Mouse (Mus musculus): ENCODE measurements at regions not wholly inside any gene's neighbourhood (a gene's known extent, or its start where the extent isn't known, plus 50 kb on each side); places are given as distances from the start of the nearest gene placed in this dataset.

- Histone ChIP-seq H3K9me3 (no peaks in the 10 kb centered on the region), H3K36me3 (no peaks in the 10 kb centered on the region), H3K4me3 (no peak overlapping the region), H3K4me1 (replicated peaks) (peaks cover 45% of the 10 kb centered on the region), H3K4me2 (no peak overlapping the region), H3K9ac (no peak overlapping the region), H3K27ac (replicated peaks) (no peak overlapping the region), H3K27me3 (no peaks in the 10 kb centered on the region)
- no peak for ATAC-seq (ENCODE audit: low FRiP score, low read depth)
- WGBS = 72% methylated on average over 9 of the region's 9 CpGs
Observed at GRCm38 (mm10) chr13:107810802-107811192, 233.4 kb upstream of the Smim15 start.

- Histone ChIP-seq H3K4me2 (no peak overlapping the region), H3K4me3 (no peak overlapping the region), H3K27ac (replicated peaks) (no peak overlapping the region), H3K9me3 (no peaks in the 10 kb centered on the region), H3K27me3 (no peaks in the 10 kb centered on the region), H3K36me3 (no peaks in the 10 kb centered on the region), H3K4me1 (replicated peaks) (peaks cover 45% of the 10 kb centered on the region), H3K9ac (no peak overlapping the region)
- ATAC-seq (ENCODE audit: low FRiP score, low read depth) = no peak
- WGBS = 78% methylated on average over 9 of the region's 9 CpGs
Observed at GRCm38 (mm10) chr13:107810060-107810801, 234.0 kb upstream of the Smim15 start.

GRCm38 (mm10) chr13:107808961-107809360 lies 235.3 kb upstream of the Smim15 start:
- 88% methylated on average over 2 of the region's 2 CpGs for WGBS
- no peak overlapping the region for H3K27ac ChIP-seq (replicated peaks)
- no peak for ATAC-seq (ENCODE audit: low FRiP score, low read depth)

GRCm38 (mm10) chr13:107804418-107804817 lies 239.8 kb upstream of the Smim15 start:
- peaks cover 25% of the 10 kb centered on the region for H3K4me1 ChIP-seq (replicated peaks)
- no peak overlapping the region for H3K9ac ChIP-seq
- H3K9me3 ChIP-seq = no peaks in the 10 kb centered on the region
- H3K27ac ChIP-seq (replicated peaks) = no peak overlapping the region
- no peaks in the 10 kb centered on the region for H3K36me3 ChIP-seq
- no peak overlapping the region for H3K4me3 ChIP-seq
- H3K4me2 ChIP-seq = no peak overlapping the region
- no peaks in the 10 kb centered on the region for H3K27me3 ChIP-seq
- 97% methylated on average over 1 of the region's 1 CpGs for WGBS
- no peak for ATAC-seq (ENCODE audit: low FRiP score, low read depth)

More at GRCm38 (mm10) chr13:107808961-107809360, 235.3 kb upstream of the Smim15 start:
- Histone ChIP-seq H3K9me3 (no peaks in the 10 kb centered on the region), H3K36me3 (no peaks in the 10 kb centered on the region), H3K27me3 (no peaks in the 10 kb centered on the region), H3K9ac (no peak overlapping the region), H3K4me2 (no peak overlapping the region), H3K4me1 (replicated peaks) (peaks cover 39% of the 10 kb centered on the region), H3K4me3 (no peak overlapping the region)

- Histone ChIP-seq H3K36me3 (no peaks in the 10 kb centered on the region), H3K9me3 (no peaks in the 10 kb centered on the region), H3K4me3 (no peak overlapping the region), H3K4me1 (replicated peaks) (peaks cover 53% of the 10 kb centered on the region), H3K4me2 (no peak overlapping the region), H3K27me3 (no peaks in the 10 kb centered on the region), H3K27ac (replicated peaks) (no peak overlapping the region), H3K9ac (no peak overlapping the region)
- no peak for ATAC-seq (ENCODE audit: low FRiP score, low read depth)
- WGBS = 18% methylated on average over 13 of the region's 13 CpGs
Observed at GRCm38 (mm10) chr13:107799199-107799945, 244.9 kb upstream of the Smim15 start.

- Histone ChIP-seq H3K27me3 (no peaks in the 10 kb centered on the region), H3K4me3 (no peak overlapping the region), H3K27ac (replicated peaks) (no peak overlapping the region), H3K4me2 (no peak overlapping the region), H3K9me3 (no peaks in the 10 kb centered on the region), H3K9ac (no peak overlapping the region), H3K4me1 (replicated peaks) (peaks cover 61% of the 10 kb centered on the region), H3K36me3 (no peaks in the 10 kb centered on the region)
- WGBS = 59% methylated on average over 7 of the region's 7 CpGs
- ATAC-seq (ENCODE audit: low FRiP score, low read depth) = no peak
Observed at GRCm38 (mm10) chr13:107798144-107798543, 246.1 kb upstream of the Smim15 start.

GRCm38 (mm10) chr13:107795516-107795915 lies 248.7 kb upstream of the Smim15 start:
- Histone ChIP-seq H3K9ac (no peak overlapping the region), H3K4me2 (no peak overlapping the region), H3K4me3 (no peak overlapping the region), H3K27me3 (no peaks in the 10 kb centered on the region), H3K36me3 (no peaks in the 10 kb centered on the region), H3K4me1 (replicated peaks) (peaks cover 65% of the 10 kb centered on the region), H3K9me3 (no peaks in the 10 kb centered on the region), H3K27ac (replicated peaks) (no peak overlapping the region)
- ATAC-seq (ENCODE audit: low FRiP score, low read depth) = no peak
- 72% methylated on average over 3 of the region's 3 CpGs for WGBS

- H3K27ac ChIP-seq (replicated peaks) = no peak overlapping the region
- WGBS = 85% methylated on average over 9 of the region's 9 CpGs
- peaks cover 45% of the 10 kb centered on the region for H3K4me1 ChIP-seq (replicated peaks)
- no peaks in the 10 kb centered on the region for H3K36me3 ChIP-seq
- H3K9me3 ChIP-seq = no peaks in the 10 kb centered on the region
- peak; percentile 21; the same call in 1 of the 2 replicates for ATAC-seq (ENCODE audit: low FRiP score, low read depth)
- H3K4me3 ChIP-seq = no peak overlapping the region
- H3K4me2 ChIP-seq = no peak overlapping the region
- no peaks in the 10 kb centered on the region for H3K27me3 ChIP-seq
- no peak overlapping the region for H3K9ac ChIP-seq
Observed at GRCm38 (mm10) chr13:107791770-107792169, 252.5 kb upstream of the Smim15 start.

- Histone ChIP-seq H3K4me3 (no peak overlapping the region), H3K9ac (no peak overlapping the region), H3K36me3 (no peaks in the 10 kb centered on the region), H3K4me2 (no peak overlapping the region), H3K27ac (replicated peaks) (no peak overlapping the region), H3K9me3 (no peaks in the 10 kb centered on the region), H3K27me3 (no peaks in the 10 kb centered on the region), H3K4me1 (replicated peaks) (peaks cover 11% of the 10 kb centered on the region)
- ATAC-seq (ENCODE audit: low FRiP score, low read depth) = no peak
- WGBS = 65% methylated on average over 5 of the region's 5 CpGs
Observed at GRCm38 (mm10) chr13:107784971-107785370, 259.3 kb upstream of the Smim15 start.

GRCm38 (mm10) chr13:107781741-107782140 lies 262.5 kb upstream of the Smim15 start:
- H3K27me3 ChIP-seq = no peaks in the 10 kb centered on the region
- H3K4me3 ChIP-seq = no peak overlapping the region
- H3K27ac ChIP-seq (replicated peaks) = no peak overlapping the region
- no peak overlapping the region for H3K9ac ChIP-seq
- H3K4me2 ChIP-seq = no peak overlapping the region
- no peaks in the 10 kb centered on the region for H3K9me3 ChIP-seq
- H3K4me1 ChIP-seq (replicated peaks) = no peaks in the 10 kb centered on the region
- 92% methylated on average over 8 of the region's 8 CpGs for WGBS
- no peaks in the 10 kb centered on the region for H3K36me3 ChIP-seq
- no peak for ATAC-seq (ENCODE audit: low FRiP score, low read depth)

- H3K9me3 ChIP-seq = no peaks in the 10 kb centered on the region
- H3K9ac ChIP-seq = no peak overlapping the region
- H3K4me3 ChIP-seq = no peak overlapping the region
- no peak overlapping the region for H3K4me2 ChIP-seq
- H3K36me3 ChIP-seq = no peaks in the 10 kb centered on the region
- WGBS = 91% methylated on average over 2 of the region's 2 CpGs
- H3K27me3 ChIP-seq = no peaks in the 10 kb centered on the region
- no peak overlapping the region for H3K27ac ChIP-seq (replicated peaks)
- ATAC-seq (ENCODE audit: low FRiP score, low read depth) = no peak
- H3K4me1 ChIP-seq (replicated peaks) = no peaks in the 10 kb centered on the region
Observed at GRCm38 (mm10) chr13:107781221-107781620, 263.0 kb upstream of the Smim15 start.

- WGBS = 90% methylated on average over 4 of the region's 4 CpGs
- no peak overlapping the region for H3K4me3 ChIP-seq
- H3K36me3 ChIP-seq = no peaks in the 10 kb centered on the region
- H3K9ac ChIP-seq = no peak overlapping the region
- no peaks in the 10 kb centered on the region for H3K4me1 ChIP-seq (replicated peaks)
- no peak overlapping the region for H3K27ac ChIP-seq (replicated peaks)
- H3K27me3 ChIP-seq = no peaks in the 10 kb centered on the region
- H3K9me3 ChIP-seq = no peaks in the 10 kb centered on the region
- ATAC-seq (ENCODE audit: low FRiP score, low read depth) = no peak
- no peak overlapping the region for H3K4me2 ChIP-seq
Observed at GRCm38 (mm10) chr13:107779591-107779990, 264.7 kb upstream of the Smim15 start.
